Mouse (Mus musculus): ENCODE measurements around the gene Ak2.

- no peak for TF ChIP-seq GATA1 (IDR thresholded peaks at IDR 0.05; ENCODE audit: low read length)
- no peak for TF ChIP-seq TAL1 (IDR thresholded peaks at IDR 0.05; ENCODE audit: low read length)
These were observed 8.6 kb upstream of the Ak2 start for GRCm38 (mm10) chr4:128983151-128983550.
